Mouse (Mus musculus) testis, adult 2 months (tissue): ENCODE data around the gene Negr1.

ENCODE experiments used
- CTCF ChIP-seq: fragments of 200-500 bp; IDR thresholded peaks from 2 replicates; pipeline ENCODE4 v1.5.1; 2012; ENCODE audit warnings: low read depth, mild to moderate bottlenecking, inconsistent platforms, low read length, moderate library complexity; ENCODE audit not compliant: control insufficient read depth, insufficient read depth, insufficient replicate concordance
- POLR2A ChIP-seq: fragments of 200-500 bp; IDR thresholded peaks from 2 replicates; pipeline ENCODE4 v1.6.1; 2012; ENCODE audit warnings: low read depth, mild to moderate bottlenecking, inconsistent platforms, low read length, moderate library complexity; ENCODE audit not compliant: control insufficient read depth

DNA sequence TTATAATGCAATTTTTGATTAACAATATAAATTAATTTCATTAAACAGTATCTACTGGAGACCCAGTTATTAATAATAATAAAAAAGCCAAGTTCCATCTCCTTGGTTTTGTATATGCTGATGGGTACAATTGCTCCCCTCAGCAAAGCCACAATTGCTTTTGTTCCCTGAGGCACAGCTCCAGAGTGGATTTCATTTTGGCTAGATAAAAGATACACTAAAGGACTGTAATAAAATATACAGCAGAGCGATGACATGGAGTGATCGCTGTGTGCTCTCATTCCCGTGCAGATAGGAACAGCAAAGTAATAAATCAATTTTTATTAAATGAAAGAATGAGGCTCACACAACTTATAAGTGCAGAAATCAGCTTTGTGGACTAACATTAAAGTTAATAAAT lies 325.3 kb downstream of the Negr1 start:
- TF ChIP-seq POLR2A: no peak
- TF ChIP-seq CTCF: no peak
